Mouse (Mus musculus) liver, embryonic 15.5 days (tissue): ENCODE data around the gene Parp11. TPM values are rescaled to one million over a fixed set of nuclear protein-coding genes. Genes with fewer than 3 reads are reported as not detected.

Source experiments
- ATAC-seq: fragments of 200-750 bp; cut with Nextera tagmentation; 2 replicates; pipeline ENCODE4 v1.8.0; 2017; ENCODE audit warnings: moderate number of reproducible peaks, mild to moderate bottlenecking, moderate library complexity; ENCODE audit not compliant: insufficient read depth
- H3K27ac ChIP-seq: fragments of 300-500 bp; sonication (generic); replicated peaks from 2 replicates; pipeline ENCODE4 v1.5.1; 2015; ENCODE audit warnings: mild to moderate bottlenecking, inconsistent platforms
- H3K27me3 ChIP-seq: fragments of 300-500 bp; sonication (generic); 2 replicates; pipeline ENCODE4 v1.6.1; 2015; ENCODE audit warnings: mild to moderate bottlenecking, inconsistent platforms
- H3K36me3 ChIP-seq: fragments of 300-500 bp; sonication (generic); replicated peaks from 2 replicates; pipeline ENCODE4 v1.6.1; 2015; ENCODE audit warnings: moderate library complexity, mild to moderate bottlenecking, inconsistent platforms
- H3K4me1 ChIP-seq: fragments of 300-500 bp; sonication (generic); replicated peaks from 2 replicates; pipeline ENCODE4 v1.6.1; 2015; ENCODE audit warnings: inconsistent platforms
- H3K4me2 ChIP-seq: fragments of 300-500 bp; sonication (generic); 2 replicates; pipeline ENCODE4 v1.6.1; 2015; ENCODE audit warnings: moderate library complexity, mild to moderate bottlenecking, inconsistent platforms
- H3K4me3 ChIP-seq: fragments of 300-500 bp; sonication (generic); replicated peaks from 2 replicates; pipeline ENCODE4 v1.5.1; 2015; ENCODE audit warnings: mild to moderate bottlenecking, inconsistent platforms
- H3K9ac ChIP-seq: fragments of 300-500 bp; sonication (generic); 2 replicates; pipeline ENCODE4 v1.6.1; 2015; ENCODE audit warnings: moderate library complexity, mild to moderate bottlenecking, inconsistent platforms
- H3K9me3 ChIP-seq: fragments of 300-500 bp; sonication (generic); replicated peaks from 2 replicates; pipeline ENCODE4 v1.6.1; 2016; ENCODE audit warnings: inconsistent platforms
- WGBS: fragments of 180-500 bp; shearing (Covaris S2); methylation state at CpG from one replicate; pipeline ENCODE4 v1.1.7; 2015; ENCODE audit warnings: mixed read lengths; ENCODE audit not compliant: insufficient replicate concordance; 5-methylcytosine and 5-hydroxymethylcytosine counted together
- polyA plus RNA-seq: library from polyadenylated mRNA; unstranded; fragments of >200 nt; fragmentation: Nextera tagmentation; extraction: Ambion mirVana; gene quantifications from 2 replicates; pipeline ENCODE4 v1.2.1, GENCODE M21; 2015

The Parp11 gene
- polyA plus RNA-seq, 1 experiment from 2014 or later = 6.2 TPM

DNA sequence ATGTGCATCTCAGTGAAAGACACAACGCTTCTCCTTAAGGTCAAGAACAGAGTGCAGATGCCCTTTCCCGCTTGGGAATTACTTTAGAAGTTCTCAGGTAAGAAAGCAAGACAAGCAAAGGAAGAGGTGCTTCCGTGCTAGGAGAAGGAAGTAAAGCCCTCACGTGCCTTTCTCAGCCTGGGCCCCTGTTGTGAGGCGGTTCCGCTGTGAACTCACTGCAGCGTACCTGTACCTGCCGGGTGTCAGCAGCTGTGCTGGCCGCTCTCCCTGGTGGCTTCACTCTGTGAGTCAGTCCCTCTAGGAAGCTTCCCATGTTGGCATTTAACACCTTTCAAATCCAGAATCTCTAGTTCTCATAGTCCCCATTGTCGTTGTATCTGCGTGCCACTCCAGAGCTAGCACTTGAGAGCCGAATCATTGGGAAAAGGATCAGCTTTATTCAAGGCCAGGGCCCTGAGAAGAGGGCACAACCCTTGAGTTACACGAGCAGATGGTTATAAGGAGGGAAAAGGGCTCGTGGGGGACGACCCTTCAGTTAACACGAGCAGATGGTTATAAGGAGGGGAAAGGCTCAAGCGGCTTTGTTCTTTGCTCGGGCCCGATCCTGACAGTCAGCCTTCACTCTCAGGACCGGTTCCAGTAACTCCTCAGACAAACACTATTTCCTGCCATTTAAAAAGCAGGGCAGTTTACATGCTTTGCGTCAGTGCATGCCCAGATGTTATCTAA lies 16.8 kb downstream of the Parp11 start:
- no peaks in the 10 kb centered on the region for H3K27me3 ChIP-seq
- 71% methylated on average over 21 of the region's 21 CpGs for WGBS
- no peak for ATAC-seq
- H3K4me3 ChIP-seq = no peak overlapping the region
- no peak overlapping the region for H3K27ac ChIP-seq
- no peaks in the 10 kb centered on the region for H3K4me1 ChIP-seq
- no peak overlapping the region for H3K4me2 ChIP-seq
- no peaks in the 10 kb centered on the region for H3K36me3 ChIP-seq
- no peak overlapping the region for H3K9ac ChIP-seq
- H3K9me3 ChIP-seq = no peaks in the 10 kb centered on the region

DNA sequence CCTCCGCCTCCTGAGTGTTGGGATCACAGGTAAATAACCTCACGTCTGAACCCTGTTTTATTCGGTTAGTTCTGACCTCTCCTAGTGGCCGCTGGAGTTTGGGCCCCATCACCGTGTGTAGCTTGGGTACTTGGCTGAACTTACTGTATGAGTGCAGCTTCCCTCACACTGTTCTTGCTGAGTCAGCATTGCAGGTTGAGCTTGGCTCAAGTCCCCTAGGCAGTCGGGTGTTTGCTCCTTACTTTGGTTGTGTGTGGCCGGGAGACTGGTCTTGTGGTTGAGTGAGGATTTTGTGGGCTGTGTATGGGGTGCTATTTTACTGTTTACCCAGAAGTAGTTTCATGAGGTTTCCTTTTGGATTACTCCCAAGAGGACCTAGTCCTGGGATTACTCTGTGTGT lies 17.9 kb downstream of the Parp11 start:
- H3K36me3 ChIP-seq = no peaks in the 10 kb centered on the region
- WGBS = 59% methylated on average over 7 of the region's 7 CpGs
- no peak for ATAC-seq
- H3K4me2 ChIP-seq = no peak overlapping the region
- H3K4me1 ChIP-seq = no peaks in the 10 kb centered on the region
- H3K9me3 ChIP-seq = no peaks in the 10 kb centered on the region
- H3K27ac ChIP-seq = no peak overlapping the region
- no peak overlapping the region for H3K9ac ChIP-seq
- H3K4me3 ChIP-seq = no peak overlapping the region
- no peaks in the 10 kb centered on the region for H3K27me3 ChIP-seq

DNA sequence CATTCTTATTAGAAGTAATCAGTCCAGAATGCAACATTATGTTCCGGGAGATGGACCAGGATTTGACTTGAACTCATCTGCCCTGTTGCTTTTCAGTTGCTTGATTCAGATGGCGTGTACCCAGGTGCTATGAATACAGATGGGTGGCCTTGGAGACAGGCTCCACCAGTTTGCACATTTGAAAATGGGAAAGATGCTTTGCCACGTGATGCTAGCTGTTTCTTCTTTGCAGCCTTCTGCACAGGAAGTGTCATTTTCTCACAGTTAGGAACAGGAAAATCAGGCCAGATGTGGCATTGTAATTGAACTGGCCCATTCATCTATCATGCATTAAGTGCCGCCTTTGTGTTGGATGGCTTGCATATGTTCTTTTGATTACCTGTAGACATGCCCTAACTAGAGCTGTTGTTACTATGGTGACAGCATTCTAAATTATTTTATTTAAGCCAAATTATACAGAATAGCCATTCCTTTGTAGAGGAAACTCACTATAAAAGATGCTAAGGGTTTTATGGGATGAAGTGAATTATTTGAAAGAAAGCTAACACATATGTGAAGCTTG lies 20.2 kb downstream of the Parp11 start:
- H3K36me3 ChIP-seq = no peaks in the 10 kb centered on the region
- 57% methylated on average over 4 of the region's 4 CpGs for WGBS
- H3K27me3 ChIP-seq = no peaks in the 10 kb centered on the region
- no peak overlapping the region for H3K27ac ChIP-seq
- H3K9ac ChIP-seq = no peak overlapping the region
- no peaks in the 10 kb centered on the region; the same call in 1 of the 2 replicates for H3K4me1 ChIP-seq
- no peak for ATAC-seq
- H3K4me2 ChIP-seq = no peak overlapping the region
- no peak overlapping the region for H3K4me3 ChIP-seq
- H3K9me3 ChIP-seq = no peaks in the 10 kb centered on the region

DNA sequence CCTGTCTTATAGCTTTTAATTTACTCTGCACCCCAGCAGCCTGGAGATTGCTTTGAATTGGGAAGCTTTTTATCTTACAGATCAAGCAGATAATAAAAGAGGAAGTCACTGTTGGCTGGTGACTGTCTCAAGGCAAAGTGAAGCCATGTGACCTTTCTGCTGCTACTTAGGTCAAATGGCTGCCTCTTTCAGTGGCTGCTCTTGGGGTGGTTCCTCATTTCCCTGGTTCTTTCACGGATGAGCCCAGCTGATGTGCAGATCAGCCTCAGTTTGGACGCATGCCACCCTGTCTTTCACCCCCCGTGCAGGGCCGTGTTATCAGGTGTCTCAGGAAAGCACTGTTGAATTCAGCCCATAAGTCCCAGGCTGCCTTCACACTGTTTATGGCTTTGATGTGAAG lies 25.4 kb downstream of the Parp11 start:
- Histone ChIP-seq H3K9me3 (no peaks in the 10 kb centered on the region), H3K4me3 (no peak overlapping the region), H3K27ac (no peak overlapping the region), H3K4me2 (no peak overlapping the region), H3K36me3 (0 out of 2 replicates have a peak, but pooled peaks cover 5% of the 10 kb centered on the region), H3K4me1 (no peaks in the 10 kb centered on the region; the same call in 1 of the 2 replicates), H3K27me3 (no peaks in the 10 kb centered on the region), H3K9ac (no peak overlapping the region)
- ATAC-seq = peak; percentile 18; the same call in 1 of the 2 replicates
- WGBS = 11% methylated on average over 4 of the region's 4 CpGs

DNA sequence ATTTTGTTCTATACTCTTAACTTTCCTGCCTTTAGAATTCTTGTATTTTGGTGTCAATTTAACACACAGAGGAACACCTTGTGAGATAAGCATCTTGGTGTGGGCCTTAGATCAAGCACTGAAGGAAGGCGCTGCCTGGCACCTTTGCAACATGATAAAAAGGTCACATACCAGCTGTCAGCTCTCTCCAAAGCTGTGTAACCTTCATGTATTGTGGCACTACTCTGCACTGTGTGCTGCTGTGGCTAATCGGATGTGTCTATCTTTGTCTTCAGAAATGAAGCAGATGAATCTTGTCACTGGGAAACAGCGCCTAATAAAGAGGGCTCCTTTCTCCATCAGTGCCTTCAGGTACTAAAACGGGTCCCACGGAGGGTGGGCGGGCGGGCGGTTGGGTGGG lies 27.3 kb downstream of the Parp11 start:
- Histone ChIP-seq H3K4me1 (no peaks in the 10 kb centered on the region; the same call in 1 of the 2 replicates), H3K4me2 (no peak overlapping the region), H3K9ac (no peak overlapping the region), H3K36me3 (peaks cover 9% of the 10 kb centered on the region; the same call in 1 of the 2 replicates), H3K9me3 (no peaks in the 10 kb centered on the region), H3K4me3 (no peak overlapping the region), H3K27ac (no peak overlapping the region), H3K27me3 (no peaks in the 10 kb centered on the region)
- ATAC-seq = no peak
- 77% methylated on average over 8 of the region's 8 CpGs for WGBS

DNA sequence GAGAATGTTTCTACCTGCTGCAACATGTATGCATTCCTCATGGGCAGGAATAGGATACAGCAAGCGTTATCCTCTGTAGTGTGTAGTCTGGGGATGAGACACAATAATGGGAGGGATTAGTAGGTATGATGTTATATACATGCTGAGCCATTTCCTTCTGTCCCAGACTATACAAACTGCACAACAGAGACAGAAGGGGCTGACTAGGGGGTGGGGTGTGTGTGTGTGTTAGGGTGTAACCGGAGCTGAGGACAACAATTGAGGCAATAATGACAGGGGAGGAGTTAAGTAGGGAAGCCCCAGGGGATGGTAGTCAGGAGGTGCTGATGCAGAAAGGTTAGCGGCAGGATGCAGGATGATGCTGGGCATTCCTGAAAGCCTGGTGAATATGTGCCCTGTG lies 28.6 kb downstream of the Parp11 start:
- no peak overlapping the region for H3K4me2 ChIP-seq
- H3K9ac ChIP-seq = no peak overlapping the region
- no peaks in the 10 kb centered on the region for H3K27me3 ChIP-seq
- peaks cover 9% of the 10 kb centered on the region; the same call in 1 of the 2 replicates for H3K36me3 ChIP-seq
- H3K9me3 ChIP-seq = no peaks in the 10 kb centered on the region
- ATAC-seq = no peak
- no peak overlapping the region for H3K4me3 ChIP-seq
- H3K27ac ChIP-seq = no peak overlapping the region
- WGBS = 79% methylated on average over 3 of the region's 3 CpGs
- H3K4me1 ChIP-seq = no peaks in the 10 kb centered on the region; the same call in 1 of the 2 replicates

DNA sequence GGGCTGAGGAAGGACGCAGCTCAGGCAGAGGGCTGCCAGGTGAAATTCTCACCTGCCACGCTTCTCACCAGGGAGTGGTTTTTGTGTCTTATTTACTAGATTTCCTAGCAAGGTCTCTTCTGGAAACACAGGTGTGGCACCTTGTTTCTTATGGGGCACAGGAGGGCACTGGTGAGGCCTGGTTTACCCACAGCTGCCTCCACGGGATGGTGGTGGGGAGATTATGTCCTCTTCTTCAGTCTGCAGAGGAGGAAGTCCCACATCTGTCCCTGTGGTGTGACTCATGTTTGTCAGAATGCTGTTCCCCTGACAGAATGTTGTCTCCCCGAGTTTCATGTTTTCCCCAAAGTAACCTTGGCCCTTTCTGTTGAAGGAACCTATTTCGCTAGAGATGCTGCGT lies 44.4 kb downstream of the Parp11 start:
- 63% methylated on average over 6 of the region's 6 CpGs for WGBS
- ATAC-seq = no peak
- H3K27ac ChIP-seq = no peak overlapping the region
- no peaks in the 10 kb centered on the region for H3K9me3 ChIP-seq
- H3K9ac ChIP-seq = no peak overlapping the region
- H3K27me3 ChIP-seq = no peaks in the 10 kb centered on the region
- H3K4me1 ChIP-seq = no peaks in the 10 kb centered on the region
- H3K4me3 ChIP-seq = no peak overlapping the region
- H3K36me3 ChIP-seq = no peaks in the 10 kb centered on the region
- H3K4me2 ChIP-seq = no peak overlapping the region

DNA sequence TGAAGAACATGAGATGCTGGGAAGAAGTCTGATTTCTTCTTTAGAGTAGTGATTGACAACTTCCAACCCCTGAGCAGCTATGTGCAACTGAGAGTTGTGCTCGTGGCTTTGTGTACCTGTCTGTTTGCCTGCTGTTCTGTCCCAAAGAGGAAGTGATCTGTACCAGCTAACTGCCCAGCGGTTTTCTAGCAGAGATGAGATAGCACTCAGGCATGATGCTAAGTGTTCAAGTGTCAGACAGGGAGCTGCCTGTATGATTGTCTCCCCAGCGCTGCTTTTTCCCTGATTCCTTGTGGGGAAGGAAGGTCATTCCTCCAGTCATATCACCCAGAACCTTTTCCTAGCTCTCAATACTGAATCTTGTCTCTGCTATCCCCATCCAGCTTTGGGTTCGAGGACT lies 45.9 kb downstream of the Parp11 start:
- Histone ChIP-seq H3K4me2 (no peak overlapping the region), H3K9ac (no peak overlapping the region), H3K27ac (no peak overlapping the region), H3K27me3 (no peaks in the 10 kb centered on the region), H3K9me3 (no peaks in the 10 kb centered on the region), H3K4me3 (no peak overlapping the region), H3K4me1 (no peaks in the 10 kb centered on the region), H3K36me3 (no peaks in the 10 kb centered on the region)
- no peak for ATAC-seq
- WGBS = 38% methylated on average over 4 of the region's 4 CpGs

DNA sequence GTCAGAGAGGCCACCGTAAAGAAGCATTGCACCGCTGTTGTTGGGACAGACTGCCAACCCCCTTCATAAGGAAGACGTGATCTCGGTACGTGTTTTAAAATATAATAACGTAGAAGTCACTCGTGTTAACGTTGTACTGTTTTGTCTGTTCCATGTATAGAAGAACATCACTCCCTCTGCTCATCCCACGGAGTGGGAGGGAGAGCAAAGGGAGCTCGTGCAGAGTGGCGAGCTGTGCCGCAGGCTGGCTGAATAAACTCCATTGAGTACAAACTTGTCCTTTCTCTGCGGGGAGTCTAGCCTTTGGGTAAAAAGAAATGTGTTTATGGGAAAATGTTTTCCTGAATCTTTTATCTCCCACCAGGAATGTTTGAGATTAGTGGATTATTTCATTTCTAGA lies 47.1 kb downstream of the Parp11 start:
- Histone ChIP-seq H3K27me3 (no peaks in the 10 kb centered on the region), H3K4me3 (no peak overlapping the region), H3K9ac (no peak overlapping the region), H3K4me2 (no peak overlapping the region), H3K4me1 (no peaks in the 10 kb centered on the region), H3K9me3 (no peaks in the 10 kb centered on the region), H3K36me3 (no peaks in the 10 kb centered on the region), H3K27ac (no peak overlapping the region)
- WGBS = 82% methylated on average over 13 of the region's 13 CpGs
- ATAC-seq = no peak

DNA sequence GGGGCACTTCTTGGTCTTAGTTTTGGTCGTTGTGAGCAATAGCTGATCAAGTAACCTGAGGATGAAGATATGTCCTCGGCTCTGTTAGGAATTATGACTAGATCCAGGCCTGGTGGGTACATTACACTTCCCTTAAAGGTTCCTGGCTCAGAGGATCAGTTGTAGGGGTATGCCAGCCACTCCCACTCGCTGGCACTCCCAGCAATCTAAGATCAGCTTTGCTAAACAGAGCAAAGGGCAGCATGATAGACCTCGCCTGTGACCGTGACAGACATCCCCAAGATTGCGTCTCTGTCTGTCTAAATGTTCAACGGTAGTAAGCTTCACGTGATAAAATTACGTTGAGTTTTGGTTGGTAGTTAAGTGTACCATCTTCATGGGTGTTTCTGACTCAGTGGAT lies 47.7 kb downstream of the Parp11 start:
- H3K4me1 ChIP-seq = no peaks in the 10 kb centered on the region
- H3K4me3 ChIP-seq = no peak overlapping the region
- 68% methylated on average over 9 of the region's 9 CpGs for WGBS
- H3K27me3 ChIP-seq = no peaks in the 10 kb centered on the region
- H3K36me3 ChIP-seq = no peaks in the 10 kb centered on the region
- no peak overlapping the region for H3K9ac ChIP-seq
- H3K27ac ChIP-seq = no peak overlapping the region
- ATAC-seq = no peak
- H3K4me2 ChIP-seq = no peak overlapping the region
- no peaks in the 10 kb centered on the region for H3K9me3 ChIP-seq

DNA sequence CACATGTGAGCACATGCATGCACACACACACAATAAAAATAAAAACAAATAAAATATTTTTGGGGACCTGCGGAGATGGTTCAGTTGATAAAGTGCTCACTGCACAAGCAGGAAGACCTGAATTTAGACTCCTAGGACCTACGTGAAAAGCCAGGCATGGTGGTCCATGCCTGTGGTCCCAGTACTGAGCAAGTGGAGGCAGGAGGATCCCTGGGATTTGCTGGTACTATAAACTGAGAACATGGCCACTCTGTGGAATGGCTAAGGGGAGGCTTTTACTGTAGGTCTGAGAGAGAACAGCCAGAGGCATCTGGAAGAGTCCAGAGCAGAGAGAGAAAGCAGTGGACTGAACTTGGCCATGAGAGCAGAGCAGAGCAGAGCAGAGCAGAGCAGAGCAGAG lies 48.6 kb downstream of the Parp11 start:
- WGBS = 65% methylated on average over 2 of the region's 2 CpGs
- Histone ChIP-seq H3K27me3 (no peaks in the 10 kb centered on the region), H3K36me3 (no peaks in the 10 kb centered on the region), H3K4me1 (no peaks in the 10 kb centered on the region), H3K9ac (no peak overlapping the region), H3K4me3 (no peak overlapping the region), H3K4me2 (no peak overlapping the region), H3K27ac (no peak overlapping the region), H3K9me3 (no peaks in the 10 kb centered on the region)
- ATAC-seq = no peak

DNA sequence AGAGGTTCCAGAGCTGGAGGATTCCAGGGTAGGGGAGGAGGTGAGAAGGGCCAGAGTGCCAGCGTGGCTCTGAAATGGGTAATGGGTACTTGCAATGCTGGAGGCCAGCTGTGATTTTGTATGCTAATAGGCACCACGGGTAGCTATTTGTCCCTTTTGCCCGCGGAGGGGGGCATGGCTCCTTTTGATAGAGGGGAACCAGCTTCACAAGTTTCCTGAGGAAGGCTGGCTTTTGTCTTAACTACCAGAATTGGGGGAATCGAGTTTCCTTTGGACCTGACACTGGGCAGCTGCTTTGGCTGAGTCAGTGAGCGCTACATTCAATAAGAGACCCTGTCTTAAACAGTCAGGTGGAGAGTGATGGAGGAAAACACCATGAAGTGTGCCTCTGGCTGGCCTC lies 49.2 kb downstream of the Parp11 start:
- Histone ChIP-seq H3K4me3 (no peak overlapping the region), H3K27me3 (no peaks in the 10 kb centered on the region), H3K36me3 (no peaks in the 10 kb centered on the region), H3K4me1 (no peaks in the 10 kb centered on the region), H3K27ac (no peak overlapping the region), H3K9ac (no peak overlapping the region), H3K9me3 (no peaks in the 10 kb centered on the region), H3K4me2 (no peak overlapping the region)
- 24% methylated on average over 6 of the region's 6 CpGs for WGBS
- no peak for ATAC-seq
